Mouse (Mus musculus) C2C12 (cell line): ENCODE measurements around the gene Timm23.

Experiments used
- CTCF ChIP-seq: IDR thresholded peaks from one replicate; pipeline ENCODE4 v1.5.1; 2011; ENCODE audit not compliant: control insufficient read depth, insufficient read depth, insufficient read length
- FOSL1 ChIP-seq: IDR thresholded peaks from one replicate; pipeline ENCODE4 v1.8.0; 2011; ENCODE audit warnings: mild to moderate bottlenecking, low read length; ENCODE audit not compliant: poor library complexity, insufficient read depth, severe bottlenecking
- MAX ChIP-seq: IDR thresholded peaks from one replicate; pipeline ENCODE4 v1.6.1; 2011; ENCODE audit warnings: mild to moderate bottlenecking, control low read depth
- MYOD1 ChIP-seq: IDR thresholded peaks from one replicate; pipeline ENCODE4 v1.6.1; 2011; ENCODE audit warnings: low read depth; ENCODE audit not compliant: control insufficient read depth, insufficient read length
- MYOG ChIP-seq: IDR thresholded peaks from one replicate; pipeline ENCODE4 v1.6.1; 2011; ENCODE audit not compliant: control insufficient read depth, insufficient read length; ENCODE audit errors: extremely low read depth
- USF1 ChIP-seq: IDR thresholded peaks from one replicate; pipeline ENCODE4 v1.6.1; 2011; ENCODE audit warnings: low read depth, mild to moderate bottlenecking, control low read depth, moderate library complexity

GRCm38 (mm10) chr14:32162231-32162630 is 39.5 kb downstream of the Timm23 start:
- TF ChIP-seq CTCF (no peak), FOSL1 (no peak), USF1 (no peak), MYOG (no peak), MYOD1 (no peak), MAX (no peak)
